Mouse (Mus musculus) heart, postnatal 0 days (tissue): Measurements from ENCODE around the gene Amelx.

Source experiments
- CTCF ChIP-seq: IDR thresholded peaks from 2 replicates; pipeline ENCODE4 v1.5.1; 2016; ENCODE audit warnings: antibody characterized with exemption, control low read depth, low read depth
- EP300 ChIP-seq: IDR thresholded peaks from 2 replicates; pipeline ENCODE4 v1.6.1; 2016; ENCODE audit warnings: antibody characterized with exemption, low read depth

DNA sequence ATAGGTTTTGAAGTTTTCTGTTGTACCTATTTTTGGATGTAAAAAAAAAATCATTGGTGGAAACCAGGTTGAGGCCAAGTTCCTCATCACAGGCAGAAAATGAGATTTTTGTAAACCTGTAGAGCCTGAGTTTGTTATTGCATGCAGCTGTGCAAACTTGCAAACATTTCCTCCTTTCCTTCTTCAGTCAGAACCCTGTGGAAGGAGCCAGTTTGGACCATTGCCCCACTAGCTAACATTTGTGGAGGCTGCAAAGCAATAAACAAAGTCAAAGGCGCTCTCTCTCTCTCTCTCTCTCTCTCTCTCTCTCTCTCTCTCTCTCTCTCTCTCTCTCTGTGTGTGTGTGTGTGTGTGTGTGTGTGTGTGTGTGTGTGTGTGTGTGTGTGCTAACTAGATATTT is 13.2 kb downstream of the Amelx start:
- TF ChIP-seq CTCF (no peak), EP300 (no peak)
